Mouse (Mus musculus) CD4-positive naive resting alpha-beta T cell, adult 76 days (primary cell): Measurements from ENCODE around the gene Ssb. TPM values are rescaled to one million over a fixed set of nuclear protein-coding genes. Genes with fewer than 3 reads are reported as not detected.

Experiments used
- total RNA-seq: library from RNA; stranded (reverse); gene quantifications from one replicate; pipeline ENCODE4 v1.2.4, GENCODE M21; 2023

The Ssb gene
- 174 TPM for total RNA-seq

GRCm38 (mm10) chr2:69861485-69862091 is at the start of gene Ssb:
Gene Ssb (plus strand): TSS chr2:69861562.

GRCm38 (mm10) chr2:69821711-69822110 is 39.7 kb upstream of the Ssb start, which contains the start of gene Klhl23:
Gene Klhl23 (plus strand): TSS chr2:69821944.

GRCm38 (mm10) chr2:69885451-69886305 is 24.3 kb downstream of the Ssb start, which contains the start of gene Mettl5:
Gene Mettl5 (minus strand): TSS chr2:69885615.

GRCm38 (mm10) chr2:69897039-69897617 is 35.8 kb downstream of the Ssb start, which contains the start of gene Ubr3:
Gene Ubr3 (plus strand): TSS chr2:69897246.

Other genes with a start within 250 kb of the Ssb start
- gene Bbs5, start 214.4 kb upstream of the Ssb start, total RNA-seq, result not detected
- not detected for gene Klhl41, start 191.4 kb upstream of the Ssb start, total RNA-seq
- gene Fastkd1, start 148.0 kb upstream of the Ssb start, total RNA-seq, result 14.1 TPM
- 118 TPM for gene Ppig, start 139.0 kb upstream of the Ssb start, total RNA-seq
- gene Ccdc173, start 72.0 kb upstream of the Ssb start, total RNA-seq, result 2.6 TPM
- gene Phospho2, start 71.9 kb upstream of the Ssb start, total RNA-seq, result 18.3 TPM
- not detected for gene Klhl23, start 39.6 kb upstream of the Ssb start, total RNA-seq
- 13.2 TPM for gene Mettl5, start 24.1 kb downstream of the Ssb start, total RNA-seq
- 74.1 TPM for gene Ubr3, start 35.7 kb downstream of the Ssb start, total RNA-seq
- gene Myo3b, start 177.6 kb downstream of the Ssb start, total RNA-seq, result 0.29 TPM